Mouse (Mus musculus) forebrain, embryonic 11.5 days (tissue): ENCODE data around the gene Sec24a. TPM values are rescaled to one million over a fixed set of nuclear protein-coding genes. Genes with fewer than 3 reads are reported as not detected.

ENCODE experiments used
- ATAC-seq: fragments of 200-750 bp; cut with Nextera tagmentation; replicated peaks from 2 replicates; pipeline ENCODE4 v1.8.0; 2017; ENCODE audit warnings: moderate TSS enrichment; ENCODE audit not compliant: low FRiP score
- DNase-seq: peaks from one replicate; pipeline ENCODE4 v3.0.0-alpha.2; 2017; ENCODE audit warnings: low spot score
- H3K27ac ChIP-seq: fragments of 300-500 bp; sonication (generic); 2 replicates; pipeline ENCODE4 v1.5.1; 2014; ENCODE audit warnings: low read depth, low read length
- H3K27me3 ChIP-seq: fragments of 300-500 bp; sonication (generic); 2 replicates; pipeline ENCODE4 v1.6.1; 2014; ENCODE audit warnings: mild to moderate bottlenecking, low read length, mixed read lengths; ENCODE audit not compliant: control insufficient read depth, insufficient read depth
- H3K36me3 ChIP-seq: fragments of 300-500 bp; sonication (generic); 2 replicates; pipeline ENCODE4 v1.6.1; 2014; ENCODE audit warnings: mild to moderate bottlenecking, low read length, moderate library complexity, mixed read lengths; ENCODE audit not compliant: control insufficient read depth, insufficient read depth
- H3K4me1 ChIP-seq: fragments of 300-500 bp; sonication (generic); replicated peaks from 2 replicates; pipeline ENCODE4 v1.6.1; 2014; ENCODE audit warnings: low read length, mixed read lengths; ENCODE audit not compliant: control insufficient read depth, insufficient read depth
- H3K4me2 ChIP-seq: fragments of 300-500 bp; sonication (generic); 2 replicates; pipeline ENCODE4 v1.6.1; 2014; ENCODE audit warnings: low read depth, mild to moderate bottlenecking, low read length, moderate library complexity, mixed read lengths; ENCODE audit not compliant: severe bottlenecking
- H3K4me3 ChIP-seq: fragments of 300-500 bp; sonication (generic); 2 replicates; pipeline ENCODE4 v1.5.1; 2014; ENCODE audit warnings: low read depth, low read length
- H3K9ac ChIP-seq: fragments of 300-500 bp; sonication (generic); 2 replicates; pipeline ENCODE4 v1.6.1; 2014; ENCODE audit warnings: low read length
- H3K9me3 ChIP-seq: fragments of 300-500 bp; sonication (generic); 2 replicates; pipeline ENCODE4 v1.6.1; 2016; ENCODE audit warnings: low read length, mixed read lengths; ENCODE audit not compliant: control insufficient read depth
- WGBS: fragments of 180-500 bp; shearing (Covaris S2); extraction: QIAGEN DNeasy Blood & Tissue Kit; methylation state at CpG from one replicate; pipeline ENCODE4 v1.1.7; 2014; 5-methylcytosine and 5-hydroxymethylcytosine counted together
- polyA plus RNA-seq: library from polyadenylated mRNA; unstranded; fragments of >200 nt; fragmentation: Nextera tagmentation; extraction: Ambion mirVana; gene quantifications from 2 replicates; pipeline ENCODE4 v1.2.1, GENCODE M21; 2014

The Sec24a gene
- polyA plus RNA-seq, 1 experiment from 2014 or later: 18.5 TPM

- 91% methylated on average over 4 of the region's 4 CpGs for WGBS
- Histone ChIP-seq H3K9ac (no peak overlapping the region), H3K27me3 (peaks cover 7% of the 10 kb centered on the region; the same call in 1 of the 2 replicates), H3K4me2 (no peak overlapping the region), H3K4me1 (peaks cover 22% of the 10 kb centered on the region; the same call in 1 of the 2 replicates), H3K4me3 (no peak overlapping the region), H3K9me3 (no peaks in the 10 kb centered on the region), H3K27ac (no peak overlapping the region), H3K36me3 (no peaks in the 10 kb centered on the region)
- DNase-seq: no peak
- ATAC-seq: no peak
These were observed 110.5 kb downstream of the Sec24a start for GRCm38 (mm10) chr11:51652889-51653418.

DNA sequence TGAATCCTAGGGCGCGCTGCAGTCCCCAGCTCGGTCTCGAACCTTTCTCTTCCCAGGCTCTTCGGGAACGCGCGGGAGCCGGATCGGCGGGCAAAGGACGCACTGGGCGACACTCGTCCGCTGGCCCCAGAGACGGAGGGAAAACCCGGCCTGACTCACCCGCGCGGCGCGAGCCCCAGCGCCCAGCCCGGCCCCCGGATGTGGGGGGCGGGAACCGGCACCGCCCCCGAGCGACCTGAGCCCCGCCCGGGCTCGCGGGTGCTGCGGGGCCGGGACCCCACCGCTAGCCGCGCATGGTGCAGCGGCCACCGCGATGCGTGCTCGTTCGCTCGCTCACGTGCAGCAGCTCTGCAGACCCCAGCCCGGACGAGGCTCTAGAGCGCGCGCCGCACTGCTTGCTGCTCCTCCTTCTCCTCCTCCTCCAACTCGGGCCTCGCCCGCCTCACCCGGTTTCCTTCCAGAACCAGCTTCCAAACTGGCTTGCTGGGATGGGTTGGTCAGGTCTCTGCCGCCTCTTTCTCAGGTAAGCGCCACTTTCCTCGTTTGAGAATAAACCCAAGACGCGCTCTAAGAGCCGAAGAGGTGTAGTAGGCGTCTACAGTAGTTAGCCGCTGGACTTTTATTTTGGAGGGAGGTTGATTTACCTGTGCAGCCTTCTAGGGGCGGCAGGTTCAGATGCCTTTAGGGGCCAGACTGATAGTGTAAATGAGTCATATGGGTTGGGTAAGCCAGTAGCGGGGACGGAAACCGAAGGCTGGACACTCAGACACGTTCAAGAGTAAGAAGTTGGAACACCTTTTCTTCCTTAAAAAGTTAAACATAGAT, 112.5 kb downstream of the Sec24a start, which contains the start of the genes N4bp3 and D930048N14Rik:
N4bp3 (minus strand) TSS at position 152 of the 825 bp plus-strand sequence.
D930048N14Rik (plus strand) TSS at position 264 of the 825 bp plus-strand sequence.
- under 1% methylated on average over 68 of the region's 70 CpGs for WGBS
- H3K4me1 ChIP-seq: peaks cover 22% of the 10 kb centered on the region; the same call in 1 of the 2 replicates
- no peak within 1 kb of the TSS for H3K27ac ChIP-seq

GRCm38 (mm10) chr11:51650261-51650660, 113.2 kb downstream of the Sec24a start:
- H3K36me3 ChIP-seq: peaks cover 2% of the 10 kb centered on the region; the same call in 1 of the 2 replicates
- H3K4me2 ChIP-seq: peak overlapping the region; percentile 94
- peak; percentile 13; the same call in 1 of the 2 replicates for ATAC-seq
- H3K9me3 ChIP-seq: no peaks in the 10 kb centered on the region
- H3K27me3 ChIP-seq: peaks cover 7% of the 10 kb centered on the region; the same call in 1 of the 2 replicates
- WGBS: under 1% methylated on average over 25 of the region's 30 CpGs
- H3K9ac ChIP-seq: peak overlapping the region; percentile 69
- H3K4me3 ChIP-seq: peak overlapping the region; percentile 53
- peaks cover 22% of the 10 kb centered on the region; the same call in 1 of the 2 replicates for H3K4me1 ChIP-seq
- no peak for DNase-seq
- no peak overlapping the region for H3K27ac ChIP-seq

More for the DNA sequence above, 112.5 kb downstream of the Sec24a start, which contains the start of the genes N4bp3 and D930048N14Rik:
- Histone ChIP-seq H3K27me3 (peaks cover 7% of the 10 kb centered on the region; the same call in 1 of the 2 replicates), H3K4me3 (peak within 1 kb of the TSS; percentile 53), H3K4me2 (peak within 1 kb of the TSS; percentile 94), H3K9me3 (no peaks in the 10 kb centered on the region), H3K9ac (peak within 1 kb of the TSS; percentile 69), H3K36me3 (no peaks in the 10 kb centered on the region)
- ATAC-seq: peak; percentile 62
- peak; percentile 86 for DNase-seq

- Histone ChIP-seq H3K4me3 (peak overlapping the region; percentile 53), H3K4me2 (peak overlapping the region; percentile 94), H3K9ac (peak overlapping the region; percentile 69), H3K27ac (no peak overlapping the region), H3K27me3 (peaks cover 7% of the 10 kb centered on the region; the same call in 1 of the 2 replicates), H3K36me3 (peaks cover 2% of the 10 kb centered on the region; the same call in 1 of the 2 replicates), H3K9me3 (no peaks in the 10 kb centered on the region), H3K4me1 (peaks cover 22% of the 10 kb centered on the region; the same call in 1 of the 2 replicates)
- DNase-seq (peak; percentile 57), ATAC-seq (no peak)
- WGBS: 5% methylated on average over 7 of the region's 7 CpGs
These were observed 113.6 kb downstream of the Sec24a start for GRCm38 (mm10) chr11:51649889-51650199.

DNA sequence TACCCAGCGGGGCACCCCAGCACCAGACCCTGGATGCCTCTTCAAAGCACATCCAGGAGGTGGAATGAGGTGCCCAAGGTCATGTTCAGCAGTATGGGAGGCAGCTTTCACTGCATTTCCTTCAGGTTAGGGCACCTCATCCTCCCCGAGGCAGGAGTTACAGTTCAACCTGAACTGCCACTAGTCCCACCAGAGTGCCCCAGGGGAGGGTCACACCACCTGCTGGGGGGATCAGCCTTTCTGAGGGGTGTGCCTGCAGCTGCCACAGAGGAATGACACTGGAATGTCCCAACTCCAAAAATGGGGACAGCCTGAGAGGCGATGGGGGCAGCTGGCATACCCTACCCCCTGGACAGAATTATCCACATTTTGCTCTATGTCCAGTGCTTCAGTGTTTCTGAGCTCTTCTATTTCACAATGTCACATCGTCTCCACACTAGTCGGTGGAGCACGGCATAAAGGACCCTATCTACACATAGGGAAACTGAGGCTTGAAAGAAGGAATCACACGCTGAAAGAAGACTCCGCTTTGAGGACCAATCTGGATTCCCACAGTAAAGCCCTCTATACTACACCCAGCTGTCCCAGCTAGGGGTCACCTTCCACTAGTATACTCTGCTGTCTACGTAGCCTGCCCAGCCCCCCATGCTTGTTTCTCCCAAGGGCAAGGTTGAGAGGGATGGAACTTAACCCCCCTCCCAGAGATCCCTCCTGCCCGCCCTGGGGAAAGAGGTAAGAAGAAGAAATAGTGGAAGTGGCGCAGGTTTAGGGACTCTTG, 114.1 kb downstream of the Sec24a start:
- WGBS: 25% methylated on average over 11 of the region's 11 CpGs
- peaks cover 2% of the 10 kb centered on the region; the same call in 1 of the 2 replicates for H3K36me3 ChIP-seq
- peak overlapping the region; percentile 53 for H3K4me3 ChIP-seq
- peaks cover 22% of the 10 kb centered on the region; the same call in 1 of the 2 replicates for H3K4me1 ChIP-seq
- H3K27me3 ChIP-seq: peaks cover 7% of the 10 kb centered on the region; the same call in 1 of the 2 replicates
- DNase-seq: peak; percentile 55
- H3K27ac ChIP-seq: no peak overlapping the region; the same call in 1 of the 2 replicates
- 0 out of 2 replicates have a peak, but pooled peaks have one; percentile 11 for ATAC-seq
- H3K9ac ChIP-seq: peak overlapping the region; percentile 69
- no peaks in the 10 kb centered on the region for H3K9me3 ChIP-seq
- peak overlapping the region; percentile 94 for H3K4me2 ChIP-seq

- Histone ChIP-seq H3K27ac (no peak overlapping the region; the same call in 1 of the 2 replicates), H3K9me3 (no peaks in the 10 kb centered on the region), H3K36me3 (peaks cover 2% of the 10 kb centered on the region; the same call in 1 of the 2 replicates), H3K9ac (0 out of 2 replicates have a peak overlapping the region, but pooled peaks have one; percentile 2), H3K4me3 (peak overlapping the region; percentile 10; the same call in 1 of the 2 replicates), H3K4me1 (peaks cover 22% of the 10 kb centered on the region; the same call in 1 of the 2 replicates), H3K27me3 (peaks cover 7% of the 10 kb centered on the region; the same call in 1 of the 2 replicates), H3K4me2 (peak overlapping the region; percentile 1; the same call in 1 of the 2 replicates)
- DNase-seq: peak; percentile 76
- ATAC-seq: peak; percentile 37
- 27% methylated on average over 3 of the region's 3 CpGs for WGBS
These were observed 114.9 kb downstream of the Sec24a start for GRCm38 (mm10) chr11:51648566-51648965.

DNA sequence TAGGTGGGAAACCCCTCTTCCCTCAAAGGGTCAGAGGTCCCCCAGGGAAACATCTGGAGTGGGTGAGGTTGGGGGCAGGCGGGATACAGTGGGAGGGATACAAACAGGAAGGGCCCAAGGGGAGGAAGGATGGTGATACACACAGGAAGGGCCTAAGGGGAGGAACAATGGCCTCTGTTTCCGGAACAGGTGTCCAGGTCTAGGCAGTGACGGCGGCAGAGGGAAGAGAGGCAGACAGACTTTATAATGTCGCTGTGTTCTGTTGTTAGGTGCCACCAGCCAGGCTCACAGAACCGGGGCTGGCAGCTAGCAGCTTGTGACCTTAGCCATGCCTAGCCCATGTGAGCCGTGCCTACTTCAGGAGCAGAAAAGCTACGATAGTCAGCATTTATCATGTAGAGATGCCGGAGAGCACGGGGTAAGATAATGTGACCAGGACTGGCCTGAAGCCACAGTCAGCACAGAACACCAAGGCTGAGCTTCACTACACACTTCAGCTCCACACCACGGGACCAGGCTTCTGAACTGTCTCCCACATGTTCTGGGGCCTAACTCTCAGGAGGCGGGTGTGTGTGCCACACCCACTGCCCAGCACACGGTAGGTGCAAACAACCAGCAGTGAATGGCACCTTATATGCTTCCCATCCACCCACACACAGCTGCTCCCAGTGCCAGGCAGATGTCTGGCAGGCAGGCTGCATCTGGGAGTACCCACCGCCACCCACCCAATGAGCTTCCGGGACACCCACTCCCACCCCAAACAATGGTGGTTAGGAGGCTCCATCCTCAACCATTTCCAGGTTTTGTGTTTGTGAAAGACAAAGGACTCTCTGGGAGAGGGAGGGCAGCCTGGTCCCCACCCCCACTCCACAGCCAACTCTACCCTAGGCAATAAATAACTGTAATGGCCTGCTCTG, 116.4 kb downstream of the Sec24a start:
- Histone ChIP-seq H3K27me3 (peaks cover 7% of the 10 kb centered on the region; the same call in 1 of the 2 replicates), H3K9me3 (no peaks in the 10 kb centered on the region), H3K36me3 (peaks cover 2% of the 10 kb centered on the region; the same call in 1 of the 2 replicates), H3K4me2 (no peak overlapping the region), H3K4me1 (peaks cover 22% of the 10 kb centered on the region; the same call in 1 of the 2 replicates), H3K27ac (no peak overlapping the region), H3K4me3 (no peak overlapping the region), H3K9ac (no peak overlapping the region)
- no peak for ATAC-seq
- WGBS: 87% methylated on average over 15 of the region's 15 CpGs
- peak; percentile 46 for DNase-seq
